Mouse (Mus musculus) layer of hippocampus, adult 9-11 months (tissue): ENCODE results near the gene Sdhd.

ENCODE experiments used
- DNase-seq: peaks from one replicate; pipeline ENCODE4 v3.0.0; 2022

Gene Sdhd

DNA sequence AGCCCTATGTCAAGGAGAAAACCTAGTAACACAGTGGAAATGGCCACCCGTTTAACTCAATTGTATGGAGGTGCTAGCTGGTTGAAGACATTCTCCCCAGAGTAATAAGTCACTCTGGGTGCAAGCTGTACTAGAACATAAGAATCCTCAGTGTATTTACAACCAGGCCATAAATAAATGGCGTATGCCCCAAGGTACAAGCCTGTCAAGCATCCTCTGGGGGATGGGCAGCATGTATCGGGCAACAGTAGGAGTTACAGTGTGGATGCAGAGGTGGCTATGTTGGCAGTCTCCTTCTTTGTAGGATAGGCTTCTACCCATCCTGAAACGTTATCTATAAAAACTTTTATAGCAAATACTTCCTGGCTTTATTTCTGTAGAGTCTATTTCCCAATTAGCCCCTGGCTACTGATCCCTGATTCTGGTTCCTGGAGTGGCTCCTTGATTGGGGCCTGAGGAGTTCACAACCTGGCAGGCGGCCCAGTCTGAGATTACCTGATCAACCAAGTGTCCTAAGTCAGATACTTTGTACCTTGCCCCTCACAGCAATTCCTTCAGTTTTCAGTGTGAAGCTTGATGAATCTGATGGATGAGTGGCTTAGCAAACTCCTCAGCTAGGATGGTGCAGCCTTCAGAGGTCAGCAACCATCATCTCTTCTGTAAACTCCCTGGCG is 18.3 kb downstream of the Sdhd start:
- no peak for DNase-seq

DNA sequence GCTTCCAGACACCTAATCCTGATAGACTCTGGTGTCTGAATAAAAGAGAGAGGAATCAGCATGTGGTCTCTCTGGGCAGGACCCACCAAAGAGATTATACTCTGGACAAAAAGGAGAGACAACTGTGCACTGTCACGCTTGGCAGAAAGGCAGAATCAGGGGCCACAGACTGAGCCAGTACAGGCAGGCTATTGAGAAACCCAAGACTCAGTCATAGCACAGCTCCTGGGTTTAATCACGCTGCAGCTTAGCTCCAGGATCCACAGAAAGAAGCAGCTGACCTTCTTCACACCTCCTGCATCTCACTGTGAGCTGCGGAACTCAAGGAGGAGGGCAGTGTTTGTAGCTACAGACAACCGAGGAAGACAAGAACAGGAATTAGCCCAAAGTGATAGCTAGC is 23.2 kb downstream of the Sdhd start:
- DNase-seq, result no peak

DNA sequence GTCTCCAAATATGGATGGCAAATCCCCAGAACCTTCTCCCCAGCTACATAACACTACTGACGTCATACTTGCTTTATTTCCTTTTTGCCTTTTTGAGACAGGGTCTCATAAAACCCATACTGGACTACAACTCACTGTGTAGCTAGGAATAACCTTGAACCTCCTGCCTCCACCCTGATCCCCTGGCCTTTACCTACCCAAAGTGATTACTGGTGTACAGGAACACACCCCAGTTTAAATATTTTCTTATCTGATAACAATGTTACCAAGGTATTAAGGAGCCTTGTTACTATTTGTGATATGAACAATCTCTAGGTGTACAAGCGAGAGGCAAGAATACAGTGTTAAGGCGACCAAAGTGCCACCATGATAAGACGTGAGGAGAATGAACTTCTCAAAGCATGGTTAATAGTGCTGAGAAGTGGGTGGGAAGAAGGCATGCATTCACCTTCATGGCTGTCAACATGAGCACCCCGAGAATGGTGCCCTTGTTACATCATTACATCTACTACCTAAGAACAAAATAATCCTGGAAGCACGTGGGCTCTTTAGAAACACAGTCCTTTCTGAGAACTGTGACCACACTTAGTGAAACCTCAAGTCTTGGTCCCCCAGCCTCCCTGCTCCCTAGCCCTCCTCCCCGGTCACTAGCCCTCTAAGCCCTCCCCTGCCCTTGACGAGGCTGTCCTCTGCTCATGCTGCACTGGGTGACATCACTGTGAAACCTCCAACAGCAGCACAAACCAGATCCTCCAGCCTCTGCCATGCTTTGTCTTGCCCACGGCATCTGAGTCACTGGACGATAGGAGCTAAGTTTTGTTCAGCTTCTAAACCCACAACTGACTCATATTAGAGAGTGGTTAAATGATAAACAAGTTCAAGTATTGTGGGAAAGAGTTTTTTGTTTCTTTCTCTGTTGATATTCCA is 33.8 kb downstream of the Sdhd start:
- DNase-seq, result no peak

DNA sequence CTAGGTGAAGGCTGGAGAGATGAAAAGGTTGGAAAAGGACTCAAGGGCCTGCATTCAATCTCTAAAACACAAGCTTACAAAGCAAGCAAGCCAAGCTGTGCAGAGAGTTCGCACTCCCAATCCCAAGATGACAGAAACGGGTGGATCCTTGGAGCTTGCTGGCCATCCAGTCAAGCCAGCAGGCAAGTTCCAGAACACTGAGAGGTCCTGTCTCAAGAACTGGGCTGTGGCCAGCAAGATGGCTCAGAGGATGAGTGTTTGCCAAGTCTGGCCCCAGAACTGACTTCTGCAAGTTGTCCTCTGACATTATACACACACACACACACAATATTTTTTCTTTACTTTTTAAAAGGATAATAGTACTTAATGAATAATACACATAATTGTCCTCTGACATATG is 35.7 kb downstream of the Sdhd start:
- no peak for DNase-seq

DNA sequence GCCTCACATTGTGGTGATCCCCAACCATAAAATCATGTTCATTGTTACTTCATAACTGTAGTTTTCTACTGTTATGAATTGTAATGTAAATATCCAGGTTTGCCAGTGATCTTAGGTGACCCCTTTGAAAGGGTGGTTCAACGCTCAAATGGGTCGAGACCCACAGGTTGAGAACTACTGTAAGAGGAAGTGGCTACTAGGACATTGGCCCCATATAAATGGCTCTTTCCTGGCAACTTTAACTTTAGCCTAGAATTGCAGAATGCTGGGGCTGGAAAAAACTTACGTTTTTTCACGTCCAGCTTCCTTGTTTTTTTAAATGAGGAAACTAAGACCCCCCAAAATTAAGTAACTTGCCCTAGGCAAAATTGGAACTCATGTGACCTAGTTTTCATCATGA is 36.2 kb downstream of the Sdhd start:
- DNase-seq, result no peak

DNA sequence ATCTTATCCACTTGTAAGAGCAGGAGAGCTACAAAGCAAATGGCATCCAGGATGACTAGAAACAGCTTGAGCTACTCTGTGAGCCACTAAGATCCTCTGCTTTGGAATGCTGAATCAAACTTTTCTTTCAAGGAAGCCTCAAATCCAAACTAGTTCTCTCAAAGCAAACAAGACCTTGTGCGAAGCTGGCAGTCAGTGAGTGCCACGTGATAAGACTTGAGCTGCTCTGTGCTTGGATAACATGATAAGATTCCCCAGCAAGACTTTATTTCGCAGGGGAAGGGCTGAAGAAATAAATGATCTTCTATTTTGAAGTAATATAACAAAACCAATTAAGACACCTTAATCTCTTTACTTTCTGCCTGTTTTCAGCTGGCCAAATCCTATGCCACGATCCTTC is 37.7 kb downstream of the Sdhd start:
- DNase-seq, result no peak

DNA sequence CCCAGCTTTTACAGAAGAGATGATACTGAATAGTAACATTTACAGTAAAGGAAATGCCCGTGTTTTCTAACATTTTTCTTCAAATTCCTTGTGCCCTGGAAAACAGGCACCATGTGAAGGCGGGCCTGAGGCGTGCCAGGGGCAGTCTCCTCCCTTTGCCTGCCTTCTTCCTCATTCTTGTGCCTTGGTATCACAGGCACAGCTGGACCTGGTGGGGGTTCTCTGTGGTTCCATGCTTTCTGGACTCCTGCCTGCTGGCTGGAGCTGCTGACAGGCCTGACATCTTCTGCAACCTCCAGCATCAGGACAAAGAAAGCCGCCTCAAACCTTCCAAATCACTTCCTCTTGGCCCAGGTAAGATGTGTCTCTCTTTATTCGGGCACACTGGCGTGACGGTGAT is 38.4 kb downstream of the Sdhd start:
- DNase-seq, result no peak

DNA sequence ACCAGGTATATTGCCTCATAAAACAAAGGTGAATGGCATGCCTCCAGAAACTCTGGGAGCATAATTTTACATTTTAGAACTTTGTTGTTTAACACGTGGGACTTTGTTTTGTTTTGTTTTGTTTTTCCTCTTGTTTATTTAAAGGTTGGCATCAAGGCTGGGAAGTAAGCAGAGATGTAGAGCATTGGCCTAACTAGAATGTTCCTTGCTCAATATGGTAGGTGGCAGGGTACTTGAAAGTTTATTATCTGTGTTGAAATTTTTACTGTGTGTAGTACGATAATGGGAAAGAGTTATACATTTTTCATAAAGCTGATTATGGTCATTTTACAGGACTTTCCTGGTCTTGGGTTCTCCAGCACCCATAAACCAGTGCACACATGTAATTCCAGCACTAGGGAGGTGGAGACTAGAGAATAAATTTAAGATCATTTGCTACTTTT is 41.7 kb downstream of the Sdhd start:
- DNase-seq, result no peak

DNA sequence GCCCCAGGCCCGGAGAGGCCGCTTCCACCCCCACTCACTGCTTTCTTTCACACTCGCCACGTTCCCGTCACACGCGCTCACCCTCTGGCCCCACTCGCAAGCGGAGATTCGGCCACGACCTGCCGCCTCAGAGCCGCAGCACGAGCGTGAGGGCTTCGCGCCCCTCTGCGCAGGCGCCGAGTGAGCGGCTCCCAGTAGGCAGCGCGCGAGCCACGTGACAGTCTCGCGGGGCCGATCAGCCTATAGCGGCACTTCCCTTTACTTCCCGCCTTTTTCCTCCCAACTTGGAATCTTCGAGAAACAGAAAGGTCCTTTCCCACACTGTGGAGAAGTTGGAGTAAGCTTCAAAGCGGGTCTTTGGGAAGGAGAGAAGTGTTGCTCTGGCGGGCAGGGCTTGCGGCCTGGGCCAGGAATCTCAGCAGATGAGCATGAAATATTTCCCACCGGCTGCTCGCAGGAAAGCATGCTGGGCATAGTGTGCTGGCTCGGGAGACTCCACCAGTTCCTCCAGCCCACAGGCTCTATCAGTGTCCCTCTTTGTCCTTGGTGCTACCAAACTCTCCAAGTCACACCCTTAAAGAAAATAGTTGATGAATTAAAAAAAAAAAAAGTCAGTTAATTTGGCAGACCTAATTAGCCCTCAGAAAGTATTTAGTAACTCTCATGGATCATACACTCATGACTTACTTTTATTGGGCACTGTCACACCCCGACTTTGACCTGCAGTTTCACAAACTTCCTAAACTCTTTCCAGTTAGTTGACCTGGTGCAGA is 42.3 kb downstream of the Sdhd start, which contains the start of gene Tex12:
Gene Tex12, minus strand, starts transcription at position 181 of the 773 bp plus-strand sequence.
- DNase-seq, result no peak

DNA sequence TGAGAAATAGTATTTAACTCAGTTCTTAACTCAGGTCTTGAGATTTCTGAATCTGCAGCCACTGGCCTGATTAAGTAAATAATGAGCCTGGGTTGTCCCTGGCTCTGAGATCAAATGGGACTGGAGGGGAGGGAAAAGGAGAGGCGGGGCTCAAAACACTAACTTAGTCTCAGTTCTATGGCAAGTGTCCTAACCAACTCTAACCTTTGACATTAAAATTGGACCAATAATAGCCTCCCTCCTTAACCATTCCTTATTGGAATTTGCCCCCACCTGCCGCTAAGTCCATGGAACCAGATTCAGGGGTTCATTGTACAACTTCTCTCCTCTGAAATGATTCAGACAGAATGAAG is 48.5 kb downstream of the Sdhd start, which contains the start of gene Bco2:
Gene Bco2, minus strand, starts transcription at position 88 of the 353 bp plus-strand sequence.
- no peak for DNase-seq

DNA sequence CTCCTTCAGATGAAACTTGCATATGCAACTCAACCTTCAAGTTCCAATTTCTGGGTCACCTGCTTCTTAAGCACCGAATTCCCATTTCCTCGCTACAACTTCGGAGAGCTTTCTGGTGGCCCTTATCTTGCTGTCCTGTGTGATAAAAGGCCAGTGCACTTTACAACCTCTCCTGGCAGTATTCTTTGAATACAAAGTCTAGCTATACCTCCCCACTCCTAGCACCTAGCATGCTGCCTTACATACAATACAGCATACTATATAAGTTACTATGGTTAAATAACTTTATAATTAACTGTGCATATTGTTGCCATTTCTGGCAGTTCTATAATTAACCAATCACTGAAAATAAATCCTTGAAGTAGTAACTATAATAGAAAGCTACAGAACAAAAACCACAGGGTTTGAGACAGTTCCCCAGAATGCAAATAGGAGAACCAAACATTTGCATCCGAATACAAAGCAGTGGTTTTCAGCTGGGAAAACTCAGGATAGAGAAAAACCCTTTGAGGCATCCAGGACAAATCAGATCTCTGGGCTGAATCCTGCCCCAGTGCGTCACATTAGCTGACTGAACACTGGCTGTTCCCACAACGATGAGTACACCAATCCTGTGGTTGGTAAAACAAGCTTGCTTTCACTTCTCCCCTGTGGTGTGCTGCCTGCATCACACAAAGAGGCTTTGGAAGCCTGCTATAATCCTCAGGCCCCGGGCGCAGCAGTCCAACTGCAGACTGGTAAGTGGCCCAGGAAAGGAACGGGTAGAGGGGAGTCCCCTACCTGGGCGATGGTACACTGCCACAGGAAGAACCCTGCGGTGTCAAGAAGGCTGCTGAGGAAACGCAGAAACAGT is 49.1 kb downstream of the Sdhd start, which contains the start of gene Il18:
Gene Il18, plus strand, starts transcription at position 587 of the 853 bp plus-strand sequence.
- DNase-seq, result peak; percentile 90

DNA sequence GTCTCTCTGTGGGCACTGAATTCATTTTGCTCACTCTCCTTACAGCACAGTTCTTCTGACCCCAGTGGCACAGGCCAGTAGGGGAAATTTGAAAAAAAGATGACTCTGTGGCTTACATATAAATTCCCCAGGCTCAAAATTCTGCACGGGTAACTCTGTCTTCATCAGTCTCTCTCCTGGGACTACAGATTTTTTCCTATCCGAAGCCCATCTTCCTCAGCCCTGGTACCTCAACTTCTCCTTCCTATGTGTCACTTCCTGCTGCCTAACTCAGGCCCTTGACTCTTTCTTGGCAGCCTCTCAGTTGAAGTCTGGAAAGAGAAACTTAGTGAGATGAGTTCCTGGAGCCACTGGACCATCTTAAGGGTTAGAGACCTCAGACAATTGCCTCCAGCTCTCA is 50.1 kb downstream of the Sdhd start:
- DNase-seq, result peak; percentile 26

DNA sequence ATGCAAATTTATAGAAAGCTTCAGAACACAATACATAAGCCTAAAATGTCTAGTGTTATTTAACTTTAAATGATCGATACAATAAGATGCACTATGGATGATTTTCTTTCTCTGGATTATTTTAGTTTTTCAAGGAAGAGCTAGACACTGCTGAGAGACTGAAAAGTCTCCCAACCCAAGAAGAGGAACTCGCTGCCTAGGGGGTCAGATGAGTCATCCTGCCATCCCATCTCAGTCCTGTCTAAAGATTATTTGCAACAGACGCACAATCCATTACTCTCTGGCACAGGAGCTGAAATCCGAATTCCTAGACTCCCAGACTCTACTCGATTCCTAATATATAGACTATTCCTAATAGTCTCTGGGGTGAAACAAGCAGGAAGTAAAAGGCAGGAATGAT is 51.4 kb downstream of the Sdhd start:
- no peak for DNase-seq

DNA sequence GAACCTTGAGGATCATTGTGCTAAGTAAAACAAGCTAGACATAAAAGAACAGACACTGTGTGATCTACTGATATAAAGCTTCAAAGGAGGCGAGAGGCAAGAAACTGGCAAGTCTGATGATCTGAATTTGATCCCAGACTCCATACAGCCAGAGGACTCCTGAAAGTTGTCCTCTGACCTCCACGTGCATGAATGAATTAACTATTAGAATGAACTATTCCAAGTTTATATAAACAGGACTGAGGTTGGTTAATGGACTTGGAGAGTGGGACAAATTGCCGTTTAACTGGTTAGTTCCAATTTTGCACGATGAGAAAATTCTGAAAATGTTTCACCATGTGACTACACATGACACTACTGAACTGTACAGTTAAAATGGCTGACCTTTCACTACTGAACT is 54.7 kb downstream of the Sdhd start:
- no peak for DNase-seq

DNA sequence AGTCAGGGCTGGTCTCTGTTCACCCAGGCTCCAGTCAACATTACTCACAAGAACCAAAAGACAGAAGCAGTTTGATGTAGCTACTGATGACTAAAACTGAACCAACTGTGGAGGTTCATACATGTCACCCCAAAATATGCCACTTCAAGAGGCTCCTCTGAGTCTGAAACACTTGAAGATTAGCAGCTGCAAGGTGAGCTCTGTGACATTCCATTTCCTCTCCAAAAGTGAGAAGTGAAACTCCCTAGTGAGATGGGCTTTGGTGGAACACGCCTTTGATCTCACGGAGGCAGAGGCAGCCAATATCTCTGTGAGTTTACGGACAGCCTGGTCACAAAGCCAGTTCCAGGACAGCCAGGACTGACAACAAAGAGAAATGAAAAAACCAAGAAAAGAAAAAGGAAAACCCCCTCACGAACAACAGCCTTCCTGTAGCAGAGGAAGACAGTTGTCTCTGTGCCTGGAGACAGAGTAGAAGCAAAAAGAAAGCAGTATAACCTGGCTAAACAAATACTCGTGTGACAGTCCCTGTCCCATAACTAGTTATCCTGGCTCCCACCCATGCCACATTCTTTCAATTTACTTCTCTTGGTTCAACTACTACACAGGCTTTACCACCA is 55.6 kb downstream of the Sdhd start:
- DNase-seq, result no peak
